Mouse (Mus musculus): Measurements from ENCODE around the gene Slc16a9. TPM values are rescaled to one million over a fixed set of nuclear protein-coding genes. Genes with fewer than 3 reads are reported as not detected.
A peak's percentile ranks its signal among the peaks of the same experiment; 100 is the strongest.

The Slc16a9 gene
- polyA plus RNA-seq, 1 experiment from 2014 or later, result 3.8 TPM

DNA sequence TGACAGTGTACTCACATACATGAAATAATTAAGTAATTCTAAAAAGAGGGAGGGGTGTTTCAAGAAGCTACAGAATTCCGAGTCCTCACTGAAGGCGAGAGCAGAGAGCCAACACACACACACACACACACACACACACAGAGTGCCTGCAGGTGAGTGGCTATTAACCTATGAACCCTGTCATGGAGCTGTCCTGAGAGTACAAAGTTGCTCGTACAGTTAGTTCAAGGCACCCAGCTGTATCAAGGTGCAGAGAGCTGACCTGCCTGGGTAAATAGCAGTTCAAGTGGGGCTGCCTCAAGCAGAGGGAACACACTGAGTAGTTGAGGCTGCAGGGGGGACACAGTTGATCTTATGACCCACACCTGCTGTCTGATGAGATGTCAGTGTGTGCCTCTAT is 17.2 kb downstream of the Slc16a9 start:
- Histone ChIP-seq H3K9ac (ENCODE audit: low read depth, low read length) (no peak overlapping the region), H3K4me2 (ENCODE audit: low read length) (no peak overlapping the region), H3K27me3 (replicated peaks; ENCODE audit: control insufficient read depth, insufficient read depth, low read length) (no peaks in the 10 kb centered on the region), H3K4me3 (ENCODE audit: low read length) (no peak overlapping the region), H3K27ac (ENCODE audit: low read depth, low read length) (no peak overlapping the region), H3K36me3 (ENCODE audit: control insufficient read depth, insufficient read depth, low read length) (no peaks in the 10 kb centered on the region), H3K4me1 (ENCODE audit: control insufficient read depth, insufficient read depth, low read depth, low read length) (no peaks in the 10 kb centered on the region), H3K9me3 (ENCODE audit: control insufficient read depth, low read length) (no peaks in the 10 kb centered on the region)
- no peak for ATAC-seq
- 78% methylated on average over 3 of the region's 3 CpGs for whole genome bisulfite sequencing

GRCm38 (mm10) chr10:70263681-70264189 is 18.8 kb downstream of the Slc16a9 start:
- 79% methylated on average over 4 of the region's 4 CpGs for WGBS
- ATAC-seq, result no peak
- H3K9ac ChIP-seq (ENCODE audit: low read depth, low read length), result no peak overlapping the region
- H3K27ac ChIP-seq (ENCODE audit: low read depth, low read length), result no peak overlapping the region
- no peak overlapping the region for H3K4me3 ChIP-seq (ENCODE audit: low read length)
- no peaks in the 10 kb centered on the region for H3K9me3 ChIP-seq (ENCODE audit: control insufficient read depth, low read length)
- H3K36me3 ChIP-seq (ENCODE audit: control insufficient read depth, insufficient read depth, low read length), result no peaks in the 10 kb centered on the region
- H3K4me1 ChIP-seq (ENCODE audit: control insufficient read depth, insufficient read depth, low read depth, low read length), result no peaks in the 10 kb centered on the region
- H3K27me3 ChIP-seq (replicated peaks; ENCODE audit: control insufficient read depth, insufficient read depth, low read length), result no peaks in the 10 kb centered on the region
- no peak overlapping the region for H3K4me2 ChIP-seq (ENCODE audit: low read length)

GRCm38 (mm10) chr10:70264337-70265036 is 19.6 kb downstream of the Slc16a9 start:
- H3K27ac ChIP-seq (ENCODE audit: low read depth, low read length), result no peak overlapping the region
- no peak overlapping the region for H3K4me3 ChIP-seq (ENCODE audit: low read length)
- H3K9me3 ChIP-seq (ENCODE audit: control insufficient read depth, low read length), result no peaks in the 10 kb centered on the region
- H3K27me3 ChIP-seq (replicated peaks; ENCODE audit: control insufficient read depth, insufficient read depth, low read length), result no peaks in the 10 kb centered on the region
- H3K4me2 ChIP-seq (ENCODE audit: low read length), result no peak overlapping the region
- H3K36me3 ChIP-seq (ENCODE audit: control insufficient read depth, insufficient read depth, low read length), result no peaks in the 10 kb centered on the region
- ATAC-seq, result no peak
- 89% methylated on average over 9 of the region's 9 CpGs for WGBS
- no peak overlapping the region for H3K9ac ChIP-seq (ENCODE audit: low read depth, low read length)
- no peaks in the 10 kb centered on the region for H3K4me1 ChIP-seq (ENCODE audit: control insufficient read depth, insufficient read depth, low read depth, low read length)

- Histone ChIP-seq H3K9me3 (ENCODE audit: control insufficient read depth, low read length) (no peaks in the 10 kb centered on the region), H3K9ac (ENCODE audit: low read depth, low read length) (no peak overlapping the region), H3K4me3 (ENCODE audit: low read length) (no peak overlapping the region), H3K4me2 (ENCODE audit: low read length) (no peak overlapping the region), H3K4me1 (ENCODE audit: control insufficient read depth, insufficient read depth, low read depth, low read length) (no peaks in the 10 kb centered on the region), H3K27ac (ENCODE audit: low read depth, low read length) (no peak overlapping the region), H3K27me3 (replicated peaks; ENCODE audit: control insufficient read depth, insufficient read depth, low read length) (no peaks in the 10 kb centered on the region), H3K36me3 (ENCODE audit: control insufficient read depth, insufficient read depth, low read length) (no peaks in the 10 kb centered on the region)
- 89% methylated on average over 6 of the region's 6 CpGs for WGBS
- no peak for ATAC-seq
Measured at GRCm38 (mm10) chr10:70266501-70266900, 21.6 kb downstream of the Slc16a9 start.

DNA sequence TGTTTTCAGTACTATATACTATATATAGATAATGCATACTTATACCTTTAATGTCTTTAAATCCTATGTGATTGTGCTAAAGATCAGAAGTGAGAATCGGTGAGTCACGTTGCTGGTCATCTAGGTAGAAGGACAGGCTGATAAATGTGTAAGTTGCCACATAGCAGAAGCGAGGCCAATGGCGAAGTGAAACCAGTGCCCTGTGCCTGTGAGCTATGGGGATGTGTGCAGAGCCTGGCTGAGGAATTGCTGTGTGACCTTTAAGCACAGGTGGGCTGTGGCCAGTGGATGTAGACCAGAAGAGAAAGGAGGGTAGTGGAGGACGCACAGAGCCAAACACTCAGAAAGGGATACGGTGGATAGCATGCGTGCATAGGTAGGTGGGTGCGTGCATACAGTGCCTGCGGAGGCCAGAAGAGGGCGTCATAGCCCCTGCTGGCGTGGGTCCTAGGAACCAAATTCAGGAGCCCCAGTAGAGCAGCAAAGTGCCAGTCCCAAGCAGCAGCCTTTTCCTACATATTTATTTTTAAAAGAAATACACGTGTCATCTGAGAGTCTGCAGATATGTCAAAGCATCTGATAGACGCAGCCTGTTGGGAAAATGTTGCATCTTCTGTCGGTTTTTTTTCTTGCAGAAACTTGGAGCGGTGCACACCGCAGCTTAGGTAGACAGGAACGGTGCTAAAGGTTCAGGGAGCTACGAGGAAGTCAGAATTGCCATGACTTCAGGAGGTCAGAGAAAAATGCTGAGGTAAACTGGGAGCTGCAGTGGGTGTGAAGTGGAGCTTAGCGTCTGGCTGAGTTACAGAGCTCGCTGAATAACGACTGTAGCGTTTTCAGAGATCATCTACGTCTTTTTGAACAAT is 23.9 kb downstream of the Slc16a9 start:
- Histone ChIP-seq H3K36me3 (ENCODE audit: control insufficient read depth, insufficient read depth, low read length) (no peaks in the 10 kb centered on the region), H3K9ac (ENCODE audit: low read depth, low read length) (no peak overlapping the region), H3K4me1 (ENCODE audit: control insufficient read depth, insufficient read depth, low read depth, low read length) (no peaks in the 10 kb centered on the region), H3K27me3 (replicated peaks; ENCODE audit: control insufficient read depth, insufficient read depth, low read length) (no peaks in the 10 kb centered on the region), H3K4me3 (ENCODE audit: low read length) (no peak overlapping the region), H3K4me2 (ENCODE audit: low read length) (no peak overlapping the region), H3K9me3 (ENCODE audit: control insufficient read depth, low read length) (no peaks in the 10 kb centered on the region), H3K27ac (ENCODE audit: low read depth, low read length) (no peak overlapping the region)
- no peak for ATAC-seq
- 75% methylated on average over 23 of the region's 23 CpGs for WGBS

DNA sequence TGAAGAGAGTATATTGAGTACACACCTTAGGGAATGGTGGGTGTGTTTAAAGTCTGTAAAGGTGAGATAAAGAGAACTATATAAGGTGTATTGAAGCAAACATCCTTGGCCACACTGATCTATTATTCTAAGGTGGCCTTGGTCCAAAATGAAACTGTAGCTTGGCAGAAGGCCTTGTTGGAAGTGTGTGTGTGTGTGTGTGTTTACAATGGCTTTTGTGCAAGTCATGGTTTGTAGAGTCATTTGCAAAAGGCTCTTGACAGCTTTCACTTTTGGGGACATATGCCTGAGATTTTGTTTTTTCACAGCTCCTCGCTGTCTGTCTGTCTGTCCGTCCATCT is 24.5 kb downstream of the Slc16a9 start:
- 68% methylated on average over 2 of the region's 2 CpGs for WGBS
- no peak for ATAC-seq
- H3K4me1 ChIP-seq (ENCODE audit: control insufficient read depth, insufficient read depth, low read depth, low read length), result no peaks in the 10 kb centered on the region

DNA sequence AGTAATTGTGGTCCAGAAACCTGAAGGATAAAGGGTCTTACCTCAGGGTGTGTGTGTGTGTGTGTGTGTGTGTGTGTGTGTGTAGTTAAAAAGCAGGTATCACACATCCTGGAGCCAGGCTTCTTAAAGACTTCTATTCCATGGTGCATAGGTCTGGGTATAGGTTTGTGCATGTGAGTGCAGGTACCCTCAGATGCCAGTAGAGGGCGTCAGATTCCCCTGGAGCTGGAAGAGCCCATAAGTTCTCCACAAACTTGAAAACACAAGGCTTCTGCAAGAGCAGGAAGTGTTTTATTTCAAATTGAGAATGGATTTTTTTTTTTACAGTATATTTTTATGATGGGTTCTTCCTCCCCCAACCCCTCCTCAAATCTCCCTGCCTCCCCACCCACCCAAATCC is 31.8 kb downstream of the Slc16a9 start:
- no peaks in the 10 kb centered on the region for H3K9me3 ChIP-seq (ENCODE audit: control insufficient read depth, low read length)
- no peak overlapping the region for H3K27ac ChIP-seq (ENCODE audit: low read depth, low read length)
- H3K4me2 ChIP-seq (ENCODE audit: low read length), result no peak overlapping the region
- H3K4me1 ChIP-seq (ENCODE audit: control insufficient read depth, insufficient read depth, low read depth, low read length), result no peaks in the 10 kb centered on the region
- WGBS, result 68% methylated on average over 1 of the region's 1 CpGs
- no peaks in the 10 kb centered on the region for H3K27me3 ChIP-seq (replicated peaks; ENCODE audit: control insufficient read depth, insufficient read depth, low read length)
- no peak overlapping the region for H3K9ac ChIP-seq (ENCODE audit: low read depth, low read length)
- no peak for ATAC-seq
- no peak overlapping the region for H3K4me3 ChIP-seq (ENCODE audit: low read length)
- H3K36me3 ChIP-seq (ENCODE audit: control insufficient read depth, insufficient read depth, low read length), result no peaks in the 10 kb centered on the region

More for the DNA sequence above, 24.5 kb downstream of the Slc16a9 start:
- Histone ChIP-seq H3K4me3 (ENCODE audit: low read length) (no peak overlapping the region), H3K9ac (ENCODE audit: low read depth, low read length) (no peak overlapping the region), H3K27ac (ENCODE audit: low read depth, low read length) (no peak overlapping the region), H3K4me2 (ENCODE audit: low read length) (no peak overlapping the region), H3K9me3 (ENCODE audit: control insufficient read depth, low read length) (no peaks in the 10 kb centered on the region), H3K27me3 (replicated peaks; ENCODE audit: control insufficient read depth, insufficient read depth, low read length) (no peaks in the 10 kb centered on the region), H3K36me3 (ENCODE audit: control insufficient read depth, insufficient read depth, low read length) (no peaks in the 10 kb centered on the region)

- ATAC-seq, result no peak
- WGBS, result 78% methylated on average over 8 of the region's 8 CpGs
- no peaks in the 10 kb centered on the region for H3K36me3 ChIP-seq (ENCODE audit: control insufficient read depth, insufficient read depth, low read length)
- no peaks in the 10 kb centered on the region for H3K4me1 ChIP-seq (ENCODE audit: control insufficient read depth, insufficient read depth, low read depth, low read length)
- H3K27ac ChIP-seq (ENCODE audit: low read depth, low read length), result no peak overlapping the region
- H3K4me2 ChIP-seq (ENCODE audit: low read length), result no peak overlapping the region
- H3K4me3 ChIP-seq (ENCODE audit: low read length), result no peak overlapping the region
- no peaks in the 10 kb centered on the region for H3K27me3 ChIP-seq (replicated peaks; ENCODE audit: control insufficient read depth, insufficient read depth, low read length)
- no peak overlapping the region for H3K9ac ChIP-seq (ENCODE audit: low read depth, low read length)
- H3K9me3 ChIP-seq (ENCODE audit: control insufficient read depth, low read length), result no peaks in the 10 kb centered on the region
Measured at GRCm38 (mm10) chr10:70279349-70279748, 34.4 kb downstream of the Slc16a9 start.

- Histone ChIP-seq H3K9me3 (ENCODE audit: control insufficient read depth, low read length) (no peaks in the 10 kb centered on the region), H3K4me1 (ENCODE audit: control insufficient read depth, insufficient read depth, low read depth, low read length) (peaks cover 8% of the 10 kb centered on the region), H3K36me3 (ENCODE audit: control insufficient read depth, insufficient read depth, low read length) (no peaks in the 10 kb centered on the region), H3K4me3 (ENCODE audit: low read length) (no peak overlapping the region), H3K27me3 (replicated peaks; ENCODE audit: control insufficient read depth, insufficient read depth, low read length) (no peaks in the 10 kb centered on the region), H3K27ac (ENCODE audit: low read depth, low read length) (no peak overlapping the region), H3K4me2 (ENCODE audit: low read length) (no peak overlapping the region; the same call in 1 of the 2 replicates), H3K9ac (ENCODE audit: low read depth, low read length) (no peak overlapping the region)
- 39% methylated on average over 9 of the region's 9 CpGs for WGBS
- ATAC-seq, result peak; percentile 43; the same call in 1 of the 2 replicates
Measured at GRCm38 (mm10) chr10:70287825-70288235, 42.9 kb downstream of the Slc16a9 start.
